Mouse (Mus musculus) liver, adult 2 months (tissue): ENCODE data around the gene Trmt10b.

Source experiments
- CTCF ChIP-seq: fragments of 200-500 bp; IDR thresholded peaks from 2 replicates; pipeline ENCODE4 v1.5.1; 2011; ENCODE audit warnings: low read depth, low read length, control low read depth
- POLR2A ChIP-seq: fragments of 200-500 bp; IDR thresholded peaks from 2 replicates; pipeline ENCODE4 v1.6.1; 2011; ENCODE audit warnings: low read length, control low read depth; ENCODE audit not compliant: insufficient read depth; ENCODE audit errors: extremely low read depth

GRCm38 (mm10) chr4:45342286-45343155, 45.6 kb downstream of the Trmt10b start, which contains the start of gene Exosc3:
- TF ChIP-seq CTCF (no peak), POLR2A (no peak; the same call in 1 of the 2 replicates)
